Mouse (Mus musculus): ENCODE data around the gene Slc19a1.
A peak's percentile ranks its signal among the peaks of the same experiment; 100 is the strongest.

GRCm38 (mm10) chr10:77032591-77033322 is 716 bp downstream of the Slc19a1 start:
- TF ChIP-seq USF1 (IDR thresholded peaks at IDR 0.05; ENCODE audit: low read depth, low read length) (no peak), CTCF (conservative IDR thresholded peaks at IDR 0.05 in 1 of 2, IDR thresholded peaks at IDR 0.05 in 1 of 2; ENCODE audit: low read depth in 2 of 2, low read length in 2 of 2) (peak in 1 of 2 experiments; percentile 36; a peak in 2 of 4 replicates), POLR2A (IDR thresholded peaks at IDR 0.05; ENCODE audit: low read depth, low read length) (peak; percentile 90), ZMIZ1 (IDR thresholded peaks at IDR 0.05; ENCODE audit: low read depth, low read length) (peak; percentile 70; the same call in 1 of the 2 replicates), GABPA (IDR thresholded peaks at IDR 0.05; ENCODE audit: insufficient replicate concordance, low read depth, low read length) (no peak; the same call in 1 of the 2 replicates), MAFK (IDR thresholded peaks at IDR 0.05; ENCODE audit: insufficient replicate concordance, low read length) (no peak), RCOR1 (conservative IDR thresholded peaks at IDR 0.05; ENCODE audit: low read depth, low read length) (no peak), CHD2 (IDR thresholded peaks at IDR 0.05; ENCODE audit: low read length) (no peak)

All from CH12.LX (cell line).